Mouse (Mus musculus) spleen, adult 18-20 months (tissue): ENCODE data around the gene Pcmtd2.
"Not testable (repeated sequence)": the region's sequence is repeated elsewhere in the genome, so short reads cannot be mapped to it uniquely, and the experiment has no call there.

Experiments used
- DNase-seq, 2 experiments: peaks; one replicate each; pipeline ENCODE4 v3.0.0; 2022; ENCODE audit warnings: mixed read lengths in 2 of 2

The Pcmtd2 gene

GRCm38 (mm10) chr2:181837372-181838292, at the start of gene Pcmtd2:
Pcmtd2 (plus strand) TSS chr2:181837854.
- peak; percentile 83 to 88 for DNase-seq

GRCm38 (mm10) chr2:181789396-181789795, 48.3 kb upstream of the Pcmtd2 start:
- DNase-seq = no peak

- not testable (repeated sequence) for DNase-seq
These were observed 44.5 kb upstream of the Pcmtd2 start for GRCm38 (mm10) chr2:181793186-181793585.

GRCm38 (mm10) chr2:181795641-181796130, 42.0 kb upstream of the Pcmtd2 start:
- no peak for DNase-seq

GRCm38 (mm10) chr2:181797672-181798071, 40.0 kb upstream of the Pcmtd2 start:
- DNase-seq = no peak

- DNase-seq = no peak
These were observed 8.5 kb upstream of the Pcmtd2 start for GRCm38 (mm10) chr2:181829032-181829650.

- DNase-seq = no peak
These were observed 4.9 kb upstream of the Pcmtd2 start for GRCm38 (mm10) chr2:181832745-181833144.

GRCm38 (mm10) chr2:181838293-181838680, 633 bp downstream of the Pcmtd2 start:
- DNase-seq = peak in 1 of 2 experiments; percentile 6

GRCm38 (mm10) chr2:181845709-181846394, 8.2 kb downstream of the Pcmtd2 start:
- no peak for DNase-seq

GRCm38 (mm10) chr2:181863791-181864535, 26.3 kb downstream of the Pcmtd2 start, which contains the start of gene Polr3k:
Polr3k (plus strand) TSS chr2:181864337.
- DNase-seq = peak; percentile 79 to 87

GRCm38 (mm10) chr2:181864536-181864860, 26.8 kb downstream of the Pcmtd2 start:
- no peak for DNase-seq

GRCm38 (mm10) chr2:181866931-181867330, 29.3 kb downstream of the Pcmtd2 start:
- peak in 1 of 2 experiments; percentile 66 for DNase-seq

- no peak for DNase-seq
These were observed 33.4 kb downstream of the Pcmtd2 start for GRCm38 (mm10) chr2:181871039-181871438.

- no peak for DNase-seq
These were observed 41.2 kb downstream of the Pcmtd2 start for GRCm38 (mm10) chr2:181878903-181879302.

- no peak for DNase-seq
These were observed 45.5 kb downstream of the Pcmtd2 start for GRCm38 (mm10) chr2:181883022-181883749.
